Mouse (Mus musculus) stomach, embryonic 14.5 days (tissue): ENCODE results near the gene Timp2. TPM values are rescaled to one million over a fixed set of nuclear protein-coding genes. Genes with fewer than 3 reads are reported as not detected.
A peak's percentile ranks its signal among the peaks of the same experiment; 100 is the strongest.

Source experiments
- ATAC-seq: fragments of 200-750 bp; cut with Nextera tagmentation; 2 replicates; pipeline ENCODE4 v1.8.0; 2017; ENCODE audit warnings: low read depth, moderate TSS enrichment; ENCODE audit not compliant: insufficient number of reproducible peaks, insufficient read depth, low FRiP score
- H3K27ac ChIP-seq: fragments of 300-500 bp; sonication (generic); 2 replicates; pipeline ENCODE4 v1.5.1; 2014; ENCODE audit warnings: mild to moderate bottlenecking, low read length, moderate library complexity, mixed read lengths
- H3K27me3 ChIP-seq: fragments of 300-500 bp; sonication (generic); 2 replicates; pipeline ENCODE4 v1.6.1; 2014; ENCODE audit warnings: low read length, control low read depth, mixed read lengths; ENCODE audit not compliant: control insufficient read depth, insufficient read depth
- H3K36me3 ChIP-seq: fragments of 300-500 bp; sonication (generic); 2 replicates; pipeline ENCODE4 v1.6.1; 2014; ENCODE audit warnings: mild to moderate bottlenecking, control low read depth, low read length, moderate library complexity, mixed read lengths; ENCODE audit not compliant: control insufficient read depth, insufficient read depth
- H3K4me1 ChIP-seq: fragments of 300-500 bp; sonication (generic); 2 replicates; pipeline ENCODE4 v1.6.1; 2014; ENCODE audit warnings: low read length, control low read depth, mixed read lengths; ENCODE audit not compliant: control insufficient read depth, insufficient read depth
- H3K4me2 ChIP-seq: fragments of 300-500 bp; sonication (generic); replicated peaks from 2 replicates; pipeline ENCODE4 v1.6.1; 2014; ENCODE audit warnings: low read depth, low read length, control low read depth
- H3K4me3 ChIP-seq: fragments of 300-500 bp; sonication (generic); 2 replicates; pipeline ENCODE4 v1.5.1; 2014; ENCODE audit warnings: low read depth, low read length, control low read depth
- H3K9ac ChIP-seq: fragments of 300-500 bp; sonication (generic); replicated peaks from 2 replicates; pipeline ENCODE4 v1.6.1; 2014; ENCODE audit warnings: low read depth, mild to moderate bottlenecking, control low read depth, low read length, moderate library complexity, mixed read lengths
- H3K9me3 ChIP-seq: fragments of 300-500 bp; sonication (generic); 2 replicates; pipeline ENCODE4 v1.6.1; 2016; ENCODE audit warnings: low read depth, low read length, control low read depth; ENCODE audit not compliant: control insufficient read depth
- WGBS: fragments of 180-500 bp; shearing (Covaris S2); extraction: QIAGEN DNeasy Blood & Tissue Kit; methylation state at CpG from one replicate; pipeline ENCODE4 v1.1.7; 2014; 5-methylcytosine and 5-hydroxymethylcytosine counted together
- polyA plus RNA-seq: library from polyadenylated mRNA; unstranded; fragments of >200 nt; fragmentation: Nextera tagmentation; extraction: Ambion mirVana; gene quantifications from 2 replicates; pipeline ENCODE4 v1.2.1, GENCODE M21; 2014

Timp2 gene
- polyA plus RNA-seq, 1 experiment from 2014 or later, result 101 TPM

- Histone ChIP-seq H3K4me2 (no peak overlapping the region), H3K9me3 (no peaks in the 10 kb centered on the region), H3K4me1 (peaks cover 10% of the 10 kb centered on the region), H3K4me3 (no peak overlapping the region), H3K9ac (no peak overlapping the region), H3K27me3 (no peaks in the 10 kb centered on the region), H3K27ac (no peak overlapping the region), H3K36me3 (peaks cover under 1% of the 10 kb centered on the region; the same call in 1 of the 2 replicates)
- ATAC-seq, result no peak
- 61% methylated on average over 6 of the region's 6 CpGs for WGBS
These were observed 62.9 kb downstream of the Timp2 start for GRCm38 (mm10) chr11:118292671-118293070.

- WGBS, result 1% methylated on average over 68 of the region's 68 CpGs
- H3K9ac ChIP-seq, result peak within 1 kb of the TSS; percentile 72
- H3K36me3 ChIP-seq, result peaks cover 17% of the 10 kb centered on the region
- peak; percentile 98 for ATAC-seq
- peak within 1 kb of the TSS; percentile 77 for H3K4me2 ChIP-seq
- peak within 1 kb of the TSS; percentile 86 for H3K27ac ChIP-seq
- no peaks in the 10 kb centered on the region for H3K9me3 ChIP-seq
- peak within 1 kb of the TSS; percentile 62 for H3K4me3 ChIP-seq
- H3K4me1 ChIP-seq, result peaks cover 10% of the 10 kb centered on the region
- no peaks in the 10 kb centered on the region for H3K27me3 ChIP-seq
These were observed 65.3 kb downstream of the Timp2 start, which contains the start of gene Usp36 for GRCm38 (mm10) chr11:118289999-118290889. TSS of gene Usp36 (minus strand) at chr11:118290244.

- peak overlapping the region; percentile 66 for H3K27ac ChIP-seq
- H3K4me2 ChIP-seq, result peak overlapping the region; percentile 77
- H3K4me1 ChIP-seq, result peaks cover 10% of the 10 kb centered on the region
- H3K9me3 ChIP-seq, result no peaks in the 10 kb centered on the region
- peak; percentile 5; the same call in 1 of the 2 replicates for ATAC-seq
- H3K4me3 ChIP-seq, result peak overlapping the region; percentile 62
- peaks cover 23% of the 10 kb centered on the region for H3K36me3 ChIP-seq
- WGBS, result under 1% methylated on average over 22 of the region's 22 CpGs
- H3K27me3 ChIP-seq, result no peaks in the 10 kb centered on the region
- peak overlapping the region; percentile 70 for H3K9ac ChIP-seq
These were observed 66.0 kb downstream of the Timp2 start for GRCm38 (mm10) chr11:118289562-118289961.

- under 1% methylated on average over 16 of the region's 16 CpGs for WGBS
- H3K36me3 ChIP-seq, result peaks cover 27% of the 10 kb centered on the region
- no peak for ATAC-seq
- no peaks in the 10 kb centered on the region for H3K9me3 ChIP-seq
- H3K4me3 ChIP-seq, result peak overlapping the region; percentile 62
- H3K9ac ChIP-seq, result peak overlapping the region; percentile 70
- H3K4me1 ChIP-seq, result peaks cover 10% of the 10 kb centered on the region
- H3K27me3 ChIP-seq, result no peaks in the 10 kb centered on the region
- H3K27ac ChIP-seq, result peak overlapping the region; percentile 66
- H3K4me2 ChIP-seq, result peak overlapping the region; percentile 77
These were observed 66.5 kb downstream of the Timp2 start for GRCm38 (mm10) chr11:118289037-118289511.

- no peak overlapping the region for H3K4me3 ChIP-seq
- H3K4me2 ChIP-seq, result no peak overlapping the region
- H3K36me3 ChIP-seq, result peaks cover 40% of the 10 kb centered on the region
- H3K9me3 ChIP-seq, result no peaks in the 10 kb centered on the region
- peaks cover 10% of the 10 kb centered on the region for H3K4me1 ChIP-seq
- no peak for ATAC-seq
- no peaks in the 10 kb centered on the region for H3K27me3 ChIP-seq
- 89% methylated on average over 9 of the region's 9 CpGs for WGBS
- no peak overlapping the region for H3K27ac ChIP-seq
- no peak overlapping the region for H3K9ac ChIP-seq
These were observed 68.0 kb downstream of the Timp2 start for GRCm38 (mm10) chr11:118287573-118287972.

- no peak overlapping the region for H3K9ac ChIP-seq
- peaks cover 50% of the 10 kb centered on the region for H3K36me3 ChIP-seq
- no peak for ATAC-seq
These were observed 69.1 kb downstream of the Timp2 start for GRCm38 (mm10) chr11:118286434-118286833.

GRCm38 (mm10) chr11:118285791-118286190, 69.7 kb downstream of the Timp2 start:
- no peak overlapping the region for H3K9ac ChIP-seq
- peaks cover 8% of the 10 kb centered on the region for H3K4me1 ChIP-seq
- WGBS, result 89% methylated on average over 13 of the region's 13 CpGs
- peaks cover 50% of the 10 kb centered on the region for H3K36me3 ChIP-seq
- H3K9me3 ChIP-seq, result no peaks in the 10 kb centered on the region
- H3K27ac ChIP-seq, result no peak overlapping the region
- ATAC-seq, result no peak
- no peak overlapping the region for H3K4me2 ChIP-seq
- H3K4me3 ChIP-seq, result no peak overlapping the region
- H3K27me3 ChIP-seq, result no peaks in the 10 kb centered on the region

More at GRCm38 (mm10) chr11:118286434-118286833, 69.1 kb downstream of the Timp2 start:
- Histone ChIP-seq H3K4me1 (peaks cover 10% of the 10 kb centered on the region), H3K27ac (0 out of 2 replicates have a peak overlapping the region, but pooled peaks have one; percentile 49), H3K4me3 (no peak overlapping the region), H3K27me3 (no peaks in the 10 kb centered on the region), H3K4me2 (no peak overlapping the region), H3K9me3 (no peaks in the 10 kb centered on the region)
- 79% methylated on average over 9 of the region's 9 CpGs for WGBS

- no peaks in the 10 kb centered on the region for H3K4me1 ChIP-seq
- ATAC-seq, result no peak
- 94% methylated on average over 3 of the region's 3 CpGs for WGBS
These were observed 75.3 kb downstream of the Timp2 start for GRCm38 (mm10) chr11:118280218-118280617.

More at GRCm38 (mm10) chr11:118280218-118280617, 75.3 kb downstream of the Timp2 start:
- Histone ChIP-seq H3K36me3 (peaks cover 79% of the 10 kb centered on the region), H3K9ac (no peak overlapping the region), H3K27ac (no peak overlapping the region), H3K4me3 (no peak overlapping the region), H3K27me3 (no peaks in the 10 kb centered on the region), H3K9me3 (no peaks in the 10 kb centered on the region), H3K4me2 (no peak overlapping the region)
